Mouse (Mus musculus): ENCODE results near the gene Xrra1. TPM values are rescaled to one million over a fixed set of nuclear protein-coding genes. Genes with fewer than 3 reads are reported as not detected.
"Not testable (repeated sequence)": the region's sequence is repeated elsewhere in the genome, so short reads cannot be mapped to it uniquely, and the experiment has no call there.

Gene Xrra1
- 0.05 TPM in 1 of 2 replicates, not detected in the other for polyA plus RNA-seq (2012; rRNA removed)

GRCm38 (mm10) chr7:99858813-99859585, at the start of gene Xrra1:
TSS of gene Xrra1 (plus strand) at chr7:99859116.
- TF ChIP-seq POLR2A (IDR thresholded peaks at IDR 0.05; ENCODE audit: low read depth, low read length), result peak; percentile 93
- no peak for TF ChIP-seq CTCF (IDR thresholded peaks at IDR 0.05; ENCODE audit: extremely low read depth, insufficient read length, insufficient replicate concordance, low read depth, low read length)
- Histone ChIP-seq H3K27ac (ENCODE audit: insufficient read depth, low read depth, low read length) (peak within 1 kb of the TSS; percentile 45), H3K27me3 (ENCODE audit: control insufficient read depth, insufficient read depth, low read length) (no peaks in the 10 kb centered on the region), H3K36me3 (ENCODE audit: control insufficient read depth, insufficient read depth, low read length) (peaks cover 6% of the 10 kb centered on the region), H3K4me1 (ENCODE audit: control insufficient read depth, insufficient read depth, insufficient read length, low read length) (peaks cover 6% of the 10 kb centered on the region; the same call in 1 of the 2 replicates), H3K4me3 (ENCODE audit: low read depth, low read length) (peak within 1 kb of the TSS; percentile 86)
- WGBS, result under 1% methylated on average over 42 of the region's 42 CpGs

- no peak overlapping the region for H3K27ac ChIP-seq (ENCODE audit: insufficient read depth, low read depth, low read length)
- peaks cover 3% of the 10 kb centered on the region; the same call in 1 of the 2 replicates for H3K36me3 ChIP-seq (ENCODE audit: control insufficient read depth, insufficient read depth, low read length)
- H3K4me1 ChIP-seq (ENCODE audit: control insufficient read depth, insufficient read depth, insufficient read length, low read length), result no peaks in the 10 kb centered on the region
- H3K27me3 ChIP-seq (ENCODE audit: control insufficient read depth, insufficient read depth, low read length), result no peaks in the 10 kb centered on the region
- TF ChIP-seq CTCF (IDR thresholded peaks at IDR 0.05; ENCODE audit: extremely low read depth, insufficient read length, insufficient replicate concordance, low read depth, low read length) (no peak), POLR2A (IDR thresholded peaks at IDR 0.05; ENCODE audit: low read depth, low read length) (no peak)
- no peak overlapping the region for H3K4me3 ChIP-seq (ENCODE audit: low read depth, low read length)
- WGBS, result 91% methylated on average over 2 of the region's 2 CpGs
These were observed 48.1 kb upstream of the Xrra1 start for GRCm38 (mm10) chr7:99810814-99811213.

- 40% methylated on average over 4 of the region's 4 CpGs for WGBS
- TF ChIP-seq POLR2A (IDR thresholded peaks at IDR 0.05; ENCODE audit: low read depth, low read length) (no peak), CTCF (IDR thresholded peaks at IDR 0.05; ENCODE audit: extremely low read depth, insufficient read length, insufficient replicate concordance, low read depth, low read length) (no peak)
- H3K36me3 ChIP-seq (ENCODE audit: control insufficient read depth, insufficient read depth, low read length), result peaks cover 3% of the 10 kb centered on the region; the same call in 1 of the 2 replicates
- no peak overlapping the region for H3K4me3 ChIP-seq (ENCODE audit: low read depth, low read length)
- no peak overlapping the region for H3K27ac ChIP-seq (ENCODE audit: insufficient read depth, low read depth, low read length)
- H3K4me1 ChIP-seq (ENCODE audit: control insufficient read depth, insufficient read depth, insufficient read length, low read length), result no peaks in the 10 kb centered on the region
- no peaks in the 10 kb centered on the region for H3K27me3 ChIP-seq (ENCODE audit: control insufficient read depth, insufficient read depth, low read length)
These were observed 47.3 kb upstream of the Xrra1 start for GRCm38 (mm10) chr7:99811661-99812060.

- Histone ChIP-seq H3K27me3 (ENCODE audit: control insufficient read depth, insufficient read depth, low read length) (no peaks in the 10 kb centered on the region), H3K4me3 (ENCODE audit: low read depth, low read length) (no peak overlapping the region), H3K4me1 (ENCODE audit: control insufficient read depth, insufficient read depth, insufficient read length, low read length) (no peaks in the 10 kb centered on the region), H3K27ac (ENCODE audit: insufficient read depth, low read depth, low read length) (no peak overlapping the region), H3K36me3 (ENCODE audit: control insufficient read depth, insufficient read depth, low read length) (peaks cover 3% of the 10 kb centered on the region; the same call in 1 of the 2 replicates)
- 94% methylated on average over 11 of the region's 11 CpGs for WGBS
- no peak for TF ChIP-seq POLR2A (IDR thresholded peaks at IDR 0.05; ENCODE audit: low read depth, low read length)
- TF ChIP-seq CTCF (IDR thresholded peaks at IDR 0.05; ENCODE audit: extremely low read depth, insufficient read length, insufficient replicate concordance, low read depth, low read length), result no peak
These were observed 45.5 kb upstream of the Xrra1 start for GRCm38 (mm10) chr7:99813394-99813793.

- H3K4me1 ChIP-seq (ENCODE audit: control insufficient read depth, insufficient read depth, insufficient read length, low read length); H3K36me3 ChIP-seq (ENCODE audit: control insufficient read depth, insufficient read depth, low read length); H3K27me3 ChIP-seq (ENCODE audit: control insufficient read depth, insufficient read depth, low read length): not testable (repeated sequence)
- Histone ChIP-seq H3K27ac (ENCODE audit: insufficient read depth, low read depth, low read length) (0 out of 2 replicates have a peak overlapping the region, but pooled peaks have one; percentile 57), H3K4me3 (ENCODE audit: low read depth, low read length) (peak overlapping the region; percentile 16)
- WGBS, result 33% methylated on average over 9 of the region's 9 CpGs
These were observed 40.7 kb upstream of the Xrra1 start for GRCm38 (mm10) chr7:99818181-99818725.

GRCm38 (mm10) chr7:99821953-99822352, 37.0 kb upstream of the Xrra1 start:
- no peak overlapping the region for H3K27ac ChIP-seq (ENCODE audit: insufficient read depth, low read depth, low read length)
- H3K27me3 ChIP-seq (ENCODE audit: control insufficient read depth, insufficient read depth, low read length), result no peaks in the 10 kb centered on the region
- H3K4me1 ChIP-seq (ENCODE audit: control insufficient read depth, insufficient read depth, insufficient read length, low read length), result peaks cover 18% of the 10 kb centered on the region; the same call in 1 of the 2 replicates
- H3K36me3 ChIP-seq (ENCODE audit: control insufficient read depth, insufficient read depth, low read length), result peaks cover 3% of the 10 kb centered on the region; the same call in 1 of the 2 replicates
- H3K4me3 ChIP-seq (ENCODE audit: low read depth, low read length), result no peak overlapping the region
- 67% methylated on average over 2 of the region's 2 CpGs for WGBS
- TF ChIP-seq CTCF (IDR thresholded peaks at IDR 0.05; ENCODE audit: extremely low read depth, insufficient read length, insufficient replicate concordance, low read depth, low read length), result no peak
- TF ChIP-seq POLR2A (IDR thresholded peaks at IDR 0.05; ENCODE audit: low read depth, low read length), result no peak

GRCm38 (mm10) chr7:99822426-99822825, 36.5 kb upstream of the Xrra1 start:
- 79% methylated on average over 5 of the region's 5 CpGs for WGBS

More at GRCm38 (mm10) chr7:99822426-99822825, 36.5 kb upstream of the Xrra1 start:
- H3K4me3 ChIP-seq (ENCODE audit: low read depth, low read length), result no peak overlapping the region
- peaks cover 3% of the 10 kb centered on the region; the same call in 1 of the 2 replicates for H3K36me3 ChIP-seq (ENCODE audit: control insufficient read depth, insufficient read depth, low read length)
- H3K27ac ChIP-seq (ENCODE audit: insufficient read depth, low read depth, low read length), result peak overlapping the region; percentile 2; the same call in 1 of the 2 replicates
- no peaks in the 10 kb centered on the region for H3K27me3 ChIP-seq (ENCODE audit: control insufficient read depth, insufficient read depth, low read length)
- peaks cover 18% of the 10 kb centered on the region; the same call in 1 of the 2 replicates for H3K4me1 ChIP-seq (ENCODE audit: control insufficient read depth, insufficient read depth, insufficient read length, low read length)
- TF ChIP-seq CTCF (IDR thresholded peaks at IDR 0.05; ENCODE audit: extremely low read depth, insufficient read length, insufficient replicate concordance, low read depth, low read length), result no peak
- no peak for TF ChIP-seq POLR2A (IDR thresholded peaks at IDR 0.05; ENCODE audit: low read depth, low read length)

Data from small intestine, adult 2 months (tissue).